Mouse (Mus musculus) gastrocnemius, postnatal 4 days (tissue): Measurements from ENCODE around the gene Mecom. TPM values are rescaled to one million over a fixed set of nuclear protein-coding genes. Genes with fewer than 3 reads are reported as not detected.

Source experiments
- DNase-seq, 2 experiments: peaks; one replicate each; pipeline ENCODE4 v3.0.0; 2021 to 2022; ENCODE audit warnings: low spot score in 2 of 2, mixed read lengths in 2 of 2
- total RNA-seq, 2 experiments: library from RNA; stranded (reverse); gene quantifications; 2 replicates each; pipeline ENCODE4 v1.2.3; 2021

Gene Mecom
- total RNA-seq, 2 experiments from 2014 or later: 15.6 to 18.0 TPM

GRCm38 (mm10) chr3:30494371-30494770 lies 53.4 kb downstream of the Mecom start:
- no peak for DNase-seq

- DNase-seq: no peak
These were observed 59.0 kb downstream of the Mecom start for GRCm38 (mm10) chr3:30488808-30489207.

DNA sequence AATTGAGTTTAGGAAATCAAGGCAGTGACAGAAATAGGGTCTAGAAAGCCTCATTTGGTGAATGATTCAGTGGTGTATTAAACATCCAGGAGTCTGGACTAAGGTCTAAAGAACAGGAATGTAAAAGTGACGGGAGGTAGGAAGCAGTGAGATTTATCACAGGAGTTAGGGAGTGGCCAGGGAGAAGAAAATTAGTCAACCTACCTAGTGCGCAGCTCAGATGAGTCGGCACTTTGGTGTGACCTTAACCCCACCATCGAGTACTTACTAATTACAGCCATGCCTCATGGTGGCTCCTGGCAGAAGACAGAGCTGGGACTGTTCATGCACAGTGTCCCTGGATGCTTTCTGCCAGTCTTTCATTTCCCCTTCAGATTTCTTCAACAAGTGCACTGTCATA lies 61.4 kb downstream of the Mecom start:
- no peak for DNase-seq

DNA sequence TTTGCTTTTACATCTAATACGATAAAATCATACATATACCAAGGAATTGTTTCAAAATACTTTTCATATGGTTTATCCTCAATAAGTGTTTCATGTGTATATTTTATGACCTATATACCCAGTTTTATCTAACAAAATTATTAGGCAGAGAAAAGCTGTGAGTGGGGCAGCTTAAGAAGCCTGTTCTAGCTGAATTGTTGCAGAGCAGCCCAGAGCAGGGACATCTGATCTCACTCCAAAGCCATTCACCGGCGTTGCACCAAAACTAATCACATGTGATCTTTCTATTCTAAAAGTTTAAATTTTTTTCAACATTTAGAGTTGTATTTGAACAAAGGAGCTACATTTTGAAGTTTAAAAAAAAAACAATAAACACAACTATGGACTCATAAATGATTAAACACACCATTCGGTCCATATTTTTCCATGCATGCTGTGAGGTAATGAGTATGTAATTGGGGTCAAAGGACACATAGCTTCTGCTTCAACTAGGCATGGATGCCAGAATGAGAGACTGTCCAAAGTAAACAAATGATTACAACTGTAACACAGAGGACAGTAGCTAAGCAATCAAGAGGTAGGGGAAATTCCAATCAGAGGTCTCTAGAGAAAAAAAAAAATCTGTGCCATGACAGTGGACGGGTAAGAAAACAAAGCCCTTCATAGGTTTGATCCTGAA lies 64.7 kb downstream of the Mecom start:
- DNase-seq: no peak

DNA sequence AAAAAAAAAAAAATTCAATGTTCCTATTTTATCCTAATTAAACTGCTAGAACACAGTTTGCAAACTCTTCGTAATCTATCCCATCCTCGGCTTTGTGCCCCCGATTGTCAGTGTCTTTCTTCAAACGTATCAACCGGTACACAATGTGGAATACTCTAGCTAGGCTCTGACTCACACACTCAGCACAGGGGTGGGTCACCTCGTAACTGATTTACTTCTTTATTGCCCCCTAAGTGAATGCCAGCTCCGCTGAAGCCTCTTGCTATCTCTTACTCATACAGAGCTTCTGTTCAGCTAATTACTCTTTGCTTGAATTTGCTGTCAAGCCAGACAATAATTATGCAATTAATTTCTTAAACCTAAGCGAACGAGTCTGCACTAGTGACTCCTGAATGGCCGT lies 66.1 kb downstream of the Mecom start:
- no peak for DNase-seq

- no peak for DNase-seq
These were observed 67.3 kb downstream of the Mecom start for GRCm38 (mm10) chr3:30480551-30480950.

GRCm38 (mm10) chr3:30478252-30478651 lies 69.6 kb downstream of the Mecom start:
- DNase-seq: no peak

- no peak for DNase-seq
These were observed 70.8 kb downstream of the Mecom start for GRCm38 (mm10) chr3:30477008-30477407.

DNA sequence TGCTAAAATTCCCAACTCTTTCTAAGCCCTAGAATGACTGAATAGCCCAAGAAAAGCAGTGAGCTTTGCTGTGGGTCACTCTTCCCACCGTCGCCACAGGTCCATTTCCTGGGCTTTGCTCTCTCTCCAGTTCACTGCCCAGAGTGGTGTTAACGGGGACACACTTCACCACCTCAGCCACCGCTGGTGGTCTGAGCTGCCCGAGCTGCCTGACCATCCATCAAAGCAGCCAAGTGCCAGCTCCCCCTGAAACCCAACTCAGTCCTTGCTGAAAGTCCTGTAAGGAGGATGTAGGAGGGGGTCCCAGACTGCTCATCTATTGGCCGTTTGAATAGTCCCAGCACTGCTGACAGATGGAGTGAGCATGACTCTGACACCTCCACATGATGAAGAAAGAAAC lies 72.2 kb downstream of the Mecom start:
- no peak for DNase-seq

DNA sequence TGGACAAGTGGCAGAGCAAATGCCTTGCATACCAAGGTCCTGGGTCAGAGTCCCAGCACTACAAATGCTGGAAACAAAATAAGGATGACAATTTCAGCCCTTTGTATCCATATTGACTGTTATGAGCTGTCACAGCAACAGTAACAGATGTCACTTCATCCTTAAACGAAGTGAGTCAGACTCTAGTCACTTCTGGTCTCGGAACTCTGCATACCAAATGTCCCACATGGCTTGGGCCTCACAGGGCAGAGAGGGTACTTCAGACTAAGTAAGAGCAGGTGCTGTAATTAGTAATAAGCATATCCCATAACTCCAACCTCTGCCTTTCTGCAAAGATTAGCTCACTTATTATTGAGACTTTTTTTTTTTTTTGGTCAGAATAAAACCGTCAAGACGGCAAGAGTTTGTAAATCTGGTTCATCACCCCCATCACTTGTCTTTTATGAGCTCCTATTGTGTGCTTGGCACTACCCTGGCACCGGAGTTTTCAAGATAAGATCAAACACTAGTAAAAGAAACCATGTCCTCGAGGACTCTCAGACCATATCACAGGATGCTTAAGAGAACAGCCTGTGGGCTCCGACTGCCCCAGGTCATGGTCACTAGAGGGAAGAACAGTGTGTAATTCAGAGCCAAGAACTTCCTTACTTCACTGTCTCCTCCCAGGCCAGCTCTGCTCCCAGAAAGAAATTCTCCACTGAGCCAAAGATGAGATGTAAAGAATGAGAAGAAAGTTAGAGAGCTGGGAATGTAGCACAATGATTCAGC lies 79.6 kb downstream of the Mecom start:
- DNase-seq: no peak

DNA sequence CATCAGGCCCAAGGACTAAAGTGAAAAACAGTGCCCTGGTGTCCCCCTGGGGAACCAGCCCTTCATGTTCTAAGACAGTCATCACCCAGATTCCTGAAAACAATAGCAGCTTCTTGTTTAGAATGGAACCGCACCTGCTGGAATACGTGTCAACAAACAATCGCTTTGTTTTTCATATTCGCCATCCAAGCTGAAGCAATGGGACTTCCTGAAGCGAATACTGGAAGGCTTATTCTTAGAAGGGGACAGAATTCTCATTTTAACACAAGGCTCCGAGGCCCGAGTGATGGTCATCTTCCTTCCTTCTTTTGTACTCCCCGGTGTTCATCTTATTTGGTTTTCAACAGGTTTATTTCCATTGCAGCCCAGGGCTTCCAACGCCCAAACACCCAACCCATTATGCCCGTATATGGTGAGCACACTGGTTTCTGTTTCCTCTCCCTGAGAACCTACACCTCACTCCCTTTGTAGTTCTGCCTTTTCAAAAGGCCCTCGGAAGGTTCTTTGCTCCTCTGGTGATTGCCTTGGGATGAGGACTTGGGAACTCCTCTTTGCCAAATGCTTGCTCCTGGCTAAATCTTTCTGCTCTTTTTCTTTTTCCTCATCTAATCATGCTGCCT lies 81.7 kb downstream of the Mecom start:
- DNase-seq: no peak

GRCm38 (mm10) chr3:30464497-30464896 lies 83.3 kb downstream of the Mecom start:
- DNase-seq: no peak

DNA sequence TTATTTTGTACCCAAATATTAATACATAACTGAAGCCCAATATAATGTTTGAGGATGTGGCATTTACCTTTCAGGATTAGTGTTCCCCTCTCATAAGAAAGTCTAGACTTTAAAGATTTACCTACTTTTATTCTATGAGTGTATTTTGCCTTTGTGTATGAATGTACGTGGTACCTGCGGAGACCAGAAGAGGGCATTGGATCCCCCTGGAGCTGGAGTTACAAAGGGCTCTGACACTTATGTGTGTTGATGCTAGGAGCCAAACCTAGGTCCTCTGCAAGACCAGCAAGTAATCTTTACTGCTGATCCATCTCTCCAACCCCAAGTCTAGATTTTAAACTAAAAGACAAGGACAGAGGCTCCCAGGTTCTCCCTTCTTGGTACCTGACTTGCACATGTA lies 86.0 kb downstream of the Mecom start:
- no peak for DNase-seq

DNA sequence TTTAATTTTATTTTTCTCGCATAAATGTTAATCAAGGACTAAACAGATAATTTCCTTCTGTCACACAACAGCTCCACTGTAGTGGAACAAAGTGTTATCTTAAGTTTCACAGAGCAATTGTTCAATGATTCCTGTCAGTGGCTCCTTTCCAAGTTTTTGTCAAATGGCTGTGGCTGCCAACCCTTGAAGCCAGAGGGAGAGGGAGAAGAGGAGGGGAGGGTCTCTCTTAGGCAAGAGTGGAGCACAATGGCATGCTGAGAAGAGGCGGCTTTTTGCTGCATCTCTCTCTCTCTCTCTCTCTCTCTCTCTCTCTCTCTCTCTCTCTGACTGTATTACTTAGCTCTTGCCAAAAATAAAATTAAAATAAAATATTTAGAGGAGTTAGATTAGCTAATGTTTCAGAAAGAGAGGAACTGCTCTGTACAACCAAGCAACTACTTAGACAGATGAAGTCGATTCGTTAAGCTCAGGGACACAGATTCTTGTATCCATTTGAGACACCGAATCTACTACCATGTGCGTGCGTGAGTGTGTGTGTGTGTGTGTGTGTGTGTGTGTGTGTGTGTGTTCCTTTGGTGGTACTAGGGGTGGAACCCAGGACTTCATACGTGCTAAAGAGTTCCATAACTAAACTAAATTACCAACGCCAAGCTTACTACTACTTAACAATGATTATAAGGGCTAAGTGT lies 86.8 kb downstream of the Mecom start:
- no peak for DNase-seq

DNA sequence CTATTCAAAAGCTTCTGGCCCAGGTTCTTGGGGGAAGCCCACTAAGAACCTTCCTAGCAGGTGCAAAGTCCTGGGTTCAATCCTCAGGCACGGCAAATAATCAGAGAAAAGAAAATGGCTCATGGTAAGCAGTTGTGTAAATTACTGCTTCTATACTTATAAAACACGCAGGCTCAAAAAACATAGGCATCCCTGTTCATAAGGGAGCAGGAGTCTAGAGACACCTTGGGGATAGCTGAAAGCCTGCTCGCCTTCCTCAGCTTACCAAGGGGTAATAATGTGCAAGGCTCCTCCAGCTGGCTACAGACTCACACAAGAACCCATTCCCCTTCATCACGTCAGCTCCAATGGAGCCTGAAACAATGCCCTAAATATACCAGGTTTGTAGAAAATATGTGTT lies 88.2 kb downstream of the Mecom start:
- DNase-seq: no peak

DNA sequence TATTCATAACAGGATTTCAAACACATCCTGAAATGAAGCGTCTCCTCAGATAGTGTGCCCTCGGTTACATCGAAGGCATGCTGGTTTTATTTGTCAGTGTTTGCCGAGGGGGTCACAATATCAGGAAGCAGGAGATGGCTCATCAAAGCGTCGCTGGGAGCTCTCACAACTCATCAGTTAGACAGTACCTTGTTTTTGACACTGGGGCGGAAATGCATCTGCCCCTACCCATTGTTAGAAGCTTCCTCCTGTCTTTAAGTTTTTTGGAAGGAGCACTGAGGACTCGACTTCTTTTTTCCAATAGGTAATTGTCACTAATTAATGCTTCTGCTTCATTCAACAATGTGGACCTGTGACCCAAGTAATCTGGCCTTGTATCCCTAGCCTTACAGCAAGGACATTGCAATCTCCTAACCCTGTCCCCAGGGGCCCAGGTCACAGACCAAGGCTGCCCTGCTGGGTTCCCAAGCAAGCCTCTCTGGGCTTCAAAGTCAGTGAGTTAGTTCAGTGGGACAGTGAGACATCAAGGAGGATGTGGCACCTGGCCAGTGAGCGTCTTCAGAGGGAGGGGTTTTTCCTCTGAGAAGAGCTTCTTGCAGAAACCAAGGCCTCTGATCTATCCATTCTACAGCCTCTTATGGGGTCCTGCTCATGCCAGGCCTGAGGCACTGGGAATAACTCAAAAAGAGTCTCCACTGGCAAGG lies 89.7 kb downstream of the Mecom start:
- no peak for DNase-seq

- DNase-seq: no peak
These were observed 91.9 kb downstream of the Mecom start for GRCm38 (mm10) chr3:30455902-30456301.

- DNase-seq: no peak
These were observed 94.0 kb downstream of the Mecom start for GRCm38 (mm10) chr3:30453546-30454455.

GRCm38 (mm10) chr3:30453046-30453445 lies 94.8 kb downstream of the Mecom start:
- DNase-seq: no peak

GRCm38 (mm10) chr3:30452511-30452910 lies 95.3 kb downstream of the Mecom start:
- DNase-seq: no peak
